Mouse (Mus musculus): ENCODE measurements around the gene Dhx34. TPM values are rescaled to one million over a fixed set of nuclear protein-coding genes. Genes with fewer than 3 reads are reported as not detected.

Dhx34 gene
- polyA plus RNA-seq, 1 experiment from 2014 or later, result 6.4 TPM

Other genes starting within 250 kb of the Dhx34 start
- 1.4 TPM in 2 replicates for gene Bicra, start 174.1 kb downstream of the Dhx34 start, polyA plus RNA-seq (2015; fragmentation: Nextera tagmentation; extraction: Ambion mirVana)
- 0.02 TPM in 1 of 2 replicates, not detected in the other for gene Zfp541, start 160.2 kb downstream of the Dhx34 start, polyA plus RNA-seq (2015; fragmentation: Nextera tagmentation; extraction: Ambion mirVana)
- gene Napa, start 123.6 kb downstream of the Dhx34 start, polyA plus RNA-seq (2015; fragmentation: Nextera tagmentation; extraction: Ambion mirVana), result 159 and 165 TPM in 2 replicates
- gene Kptn, start 102.1 kb downstream of the Dhx34 start, polyA plus RNA-seq (2015; fragmentation: Nextera tagmentation; extraction: Ambion mirVana), result 11.1 and 11.5 TPM in 2 replicates
- gene Slc8a2, start 92.2 kb downstream of the Dhx34 start, polyA plus RNA-seq (2015; fragmentation: Nextera tagmentation; extraction: Ambion mirVana), result not detected in 2 replicates
- 2.1 and 2.3 TPM in 2 replicates for gene Meis3, start 46.9 kb downstream of the Dhx34 start, polyA plus RNA-seq (2015; fragmentation: Nextera tagmentation; extraction: Ambion mirVana)
- 0.72 and 0.77 TPM in 2 replicates for gene C5ar2, start 22.1 kb upstream of the Dhx34 start, polyA plus RNA-seq (2015; fragmentation: Nextera tagmentation; extraction: Ambion mirVana)
- 1.4 TPM in 2 replicates for gene C5ar1, start 37.5 kb upstream of the Dhx34 start, polyA plus RNA-seq (2015; fragmentation: Nextera tagmentation; extraction: Ambion mirVana)
- 3.9 and 4.4 TPM in 2 replicates for gene Inafm1, start 51.6 kb upstream of the Dhx34 start, polyA plus RNA-seq (2015; fragmentation: Nextera tagmentation; extraction: Ambion mirVana)
- gene Ccdc9, start 64.8 kb upstream of the Dhx34 start, polyA plus RNA-seq (2015; fragmentation: Nextera tagmentation; extraction: Ambion mirVana), result 12.6 and 17.5 TPM in 2 replicates
- gene Bbc3, start 86.4 kb upstream of the Dhx34 start, polyA plus RNA-seq (2015; fragmentation: Nextera tagmentation; extraction: Ambion mirVana), result 4.1 and 4.5 TPM in 2 replicates
- gene Sae1, start 165.8 kb upstream of the Dhx34 start, polyA plus RNA-seq (2015; fragmentation: Nextera tagmentation; extraction: Ambion mirVana), result 144 and 161 TPM in 2 replicates
- 8.2 and 8.3 TPM in 2 replicates for gene Zc3h4, start 178.9 kb upstream of the Dhx34 start, polyA plus RNA-seq (2015; fragmentation: Nextera tagmentation; extraction: Ambion mirVana)
- gene Tmem160, start 230.7 kb upstream of the Dhx34 start, polyA plus RNA-seq (2015; fragmentation: Nextera tagmentation; extraction: Ambion mirVana), result 30.0 and 35.4 TPM in 2 replicates

All from liver, embryonic 13.5 days (tissue).